20 mouse cellular contexts compared by ENCODE assay signal in genomic region chr13:41645483-41645859, GRCm38 (mm10). TPM values are rescaled to one million over a fixed set of nuclear protein-coding genes. Genes with fewer than 3 reads are reported as not detected.
DNase-seq lines count a peak whose midpoint lies in the region; ATAC-seq and TF ChIP-seq lines count a peak whose summit lies in the region.
"Had no signal": no experiment of that assay in that cellular context is flagged by ENCODE, and none has a peak within 500 bp of the region (broad histone marks: within the 10 kb centered on the region; RNA-seq: fewer than 3 reads in every experiment).

No protein-coding gene starts in this region.

- no peak overlapping the region for H3K4me3 ChIP-seq in heart, embryonic 11.5 days (ENCODE audit: low read depth, low read length)
- H3K4me3 ChIP-seq in lung, embryonic 14.5 days (ENCODE audit: low read depth, low read length): no peak overlapping the region
- H3K4me3 ChIP-seq in midbrain, embryonic 12.5 days: no peak overlapping the region
- no peak overlapping the region for H3K4me3 ChIP-seq in midbrain, embryonic 13.5 days (replicated peaks)
- H3K4me3 ChIP-seq: embryonic facial prominence, embryonic 10.5 days; hindbrain, embryonic 12.5 days; kidney, embryonic 15.5 days; midbrain, embryonic 15.5 days; myocyte; neural tube, embryonic 13.5 days had no signal

- intact Hi-C loops in heart, postnatal 10 days (cut with DNase I): loop anchor here (2.0 to 10.0 kb wide), 2 partner anchors 499 to 943 kb away; no protein-coding TSS in a partner anchor

- H3K27ac ChIP-seq in heart, embryonic 11.5 days (ENCODE audit: low read depth, low read length): peak overlapping the region; percentile 96
- H3K27ac ChIP-seq in lung, embryonic 14.5 days (ENCODE audit: low read depth): peak overlapping the region; percentile 72; the same call in 1 of the 2 replicates
- 0 out of 2 replicates have a peak overlapping the region, but pooled peaks have one; percentile 0 for H3K27ac ChIP-seq in midbrain, embryonic 12.5 days (replicated peaks)
- H3K27ac ChIP-seq in midbrain, embryonic 13.5 days: no peak overlapping the region
- H3K27ac ChIP-seq: kidney, embryonic 15.5 days; midbrain, embryonic 15.5 days; neural tube, embryonic 13.5 days had no signal

- no peak overlapping the region for H3K9ac ChIP-seq in heart, embryonic 11.5 days (ENCODE audit: low read depth, low read length)
- H3K9ac ChIP-seq in lung, embryonic 14.5 days: no peak overlapping the region
- no peak overlapping the region for H3K9ac ChIP-seq in midbrain, embryonic 12.5 days (replicated peaks)
- H3K9ac ChIP-seq in midbrain, embryonic 13.5 days (replicated peaks): no peak overlapping the region
- H3K9ac ChIP-seq: forebrain, postnatal 0 days; hindbrain, embryonic 12.5 days; kidney, embryonic 15.5 days; midbrain, embryonic 15.5 days; neural tube, embryonic 13.5 days had no signal

- no peaks in the 10 kb centered on the region for H3K36me3 ChIP-seq in heart, embryonic 11.5 days (ENCODE audit: control insufficient read depth, insufficient read depth, low read length)
- H3K36me3 ChIP-seq in lung, embryonic 14.5 days (ENCODE audit: insufficient read depth): no peaks in the 10 kb centered on the region
- no peaks in the 10 kb centered on the region for H3K36me3 ChIP-seq in midbrain, embryonic 12.5 days
- H3K36me3 ChIP-seq in midbrain, embryonic 13.5 days: no peaks in the 10 kb centered on the region
- H3K36me3 ChIP-seq: embryonic facial prominence, embryonic 10.5 days; hindbrain, embryonic 12.5 days; kidney, embryonic 15.5 days; midbrain, embryonic 15.5 days; neural tube, embryonic 13.5 days had no signal

- H3K27me3 ChIP-seq in heart, embryonic 11.5 days (ENCODE audit: control insufficient read depth, insufficient read depth, low read length): no peaks in the 10 kb centered on the region
- H3K27me3 ChIP-seq in lung, embryonic 14.5 days (ENCODE audit: insufficient read depth, low read length): no peaks in the 10 kb centered on the region
- no peaks in the 10 kb centered on the region for H3K27me3 ChIP-seq in midbrain, embryonic 12.5 days
- no peaks in the 10 kb centered on the region for H3K27me3 ChIP-seq in midbrain, embryonic 13.5 days
- H3K27me3 ChIP-seq: hindbrain, embryonic 12.5 days; kidney, embryonic 15.5 days; midbrain, embryonic 15.5 days; neural tube, embryonic 13.5 days had no signal

- 38% methylated on average over 5 of the region's 5 CpGs for WGBS in heart, embryonic 11.5 days (ENCODE audit: insufficient replicate concordance)
- 56% methylated on average over 5 of the region's 5 CpGs for WGBS in lung, embryonic 14.5 days
- WGBS in midbrain, embryonic 12.5 days: 68% methylated on average over 5 of the region's 5 CpGs
- WGBS in midbrain, embryonic 13.5 days: 57% methylated on average over 5 of the region's 5 CpGs

- H3K9me3 ChIP-seq in heart, embryonic 11.5 days (replicated peaks; ENCODE audit: control insufficient read depth, low read length): no peaks in the 10 kb centered on the region
- H3K9me3 ChIP-seq in lung, embryonic 14.5 days (ENCODE audit: low read depth, low read length): no peaks in the 10 kb centered on the region
- H3K9me3 ChIP-seq in midbrain, embryonic 12.5 days: no peaks in the 10 kb centered on the region
- H3K9me3 ChIP-seq in midbrain, embryonic 13.5 days: no peaks in the 10 kb centered on the region
- H3K9me3 ChIP-seq: embryonic facial prominence, embryonic 10.5 days; hindbrain, embryonic 12.5 days; kidney, embryonic 15.5 days; midbrain, embryonic 15.5 days; neural tube, embryonic 13.5 days had no signal

- no peak for ATAC-seq in heart, embryonic 11.5 days (replicated peaks; ENCODE audit: insufficient number of reproducible peaks, low FRiP score, low TSS enrichment)
- no peak for ATAC-seq in lung, embryonic 14.5 days (ENCODE audit: insufficient read depth)
- ATAC-seq in midbrain, embryonic 12.5 days (ENCODE audit: low FRiP score, low read depth): no peak
- no peak for ATAC-seq in midbrain, embryonic 13.5 days
- ATAC-seq: midbrain, embryonic 15.5 days had no signal

- no peak for DNase-seq in heart, postnatal 10 days
- DNase-seq in lung, embryonic 14.5 days: no peak
- no peak for DNase-seq in lung, postnatal 25 days (ENCODE audit: low spot score)
- no peak for DNase-seq in retina, embryonic 14.5 days (ENCODE audit: low spot score)
- DNase-seq: adrenal gland, postnatal 25 days; cerebellum, adult 9-11 months; forebrain, postnatal 0 days; gastrocnemius, postnatal 14 days; kidney, adult 11 months; kidney, postnatal 36 days; layer of hippocampus, postnatal 36 days had no signal

- H3K4me2 ChIP-seq in heart, embryonic 11.5 days: no peak overlapping the region
- no peak overlapping the region for H3K4me2 ChIP-seq in lung, embryonic 14.5 days
- H3K4me2 ChIP-seq in midbrain, embryonic 12.5 days (replicated peaks): no peak overlapping the region
- H3K4me2 ChIP-seq in midbrain, embryonic 13.5 days (replicated peaks): no peak overlapping the region
- H3K4me2 ChIP-seq: hindbrain, embryonic 12.5 days; kidney, embryonic 15.5 days; midbrain, embryonic 15.5 days; neural tube, embryonic 13.5 days had no signal

- no peak for TF ChIP-seq CTCF in lung, embryonic 14.5 days (IDR thresholded peaks at IDR 0.05; ENCODE audit: low read depth)

- H3K4me1 ChIP-seq in heart, embryonic 11.5 days (ENCODE audit: control insufficient read depth, insufficient read depth, low read length): peaks cover 37% of the 10 kb centered on the region
- H3K4me1 ChIP-seq in lung, embryonic 14.5 days (ENCODE audit: insufficient read depth): peaks cover 19% of the 10 kb centered on the region
- peaks cover 17% of the 10 kb centered on the region for H3K4me1 ChIP-seq in midbrain, embryonic 12.5 days
- peaks cover 19% of the 10 kb centered on the region for H3K4me1 ChIP-seq in midbrain, embryonic 13.5 days (replicated peaks)

RNA-seq across cellular contexts. Expression of gene Tmem170b, which starts 39.8 kb away (rescaled TPM):
- 17.6 and 20.3 TPM in 2 replicates for polyA plus RNA-seq in heart, embryonic 11.5 days (2014; fragmentation: Nextera tagmentation; extraction: Ambion mirVana)
- total RNA-seq in heart, postnatal 10 days (2021): 10 to 100 TPM; 18.6 to 18.8 TPM
- polyA plus RNA-seq in lung, embryonic 14.5 days (2014; fragmentation: Nextera tagmentation; extraction: Ambion mirVana): 13.8 and 14.1 TPM in 2 replicates
- polyA plus RNA-seq in midbrain, embryonic 12.5 days (2016; fragmentation: Nextera tagmentation; extraction: Ambion mirVana): 26.6 and 29.4 TPM in 2 replicates
- polyA plus RNA-seq in midbrain, embryonic 13.5 days (2015; fragmentation: Nextera tagmentation; extraction: Ambion mirVana): 36.1 and 37.5 TPM in 2 replicates
